Mouse (Mus musculus) layer of hippocampus, adult 18-20 months (tissue): ENCODE measurements around the gene Gm49673. TPM values are rescaled to one million over a fixed set of nuclear protein-coding genes. Genes with fewer than 3 reads are reported as not detected.
"Not testable (repeated sequence)": the region's sequence is repeated elsewhere in the genome, so short reads cannot be mapped to it uniquely, and the experiment has no call there.

Experiments
- DNase-seq, 2 experiments: peaks; one replicate each; pipeline ENCODE4 v3.0.0; 2022; ENCODE audit warnings: low spot score in 2 of 2
- total RNA-seq, 2 experiments: library from RNA; stranded (reverse); gene quantifications; 2 replicates each; pipeline ENCODE4 v1.2.3; 2021

The Gm49673 gene
- total RNA-seq, 2 experiments from 2014 or later, result 0.13 to 0.22 TPM

DNA sequence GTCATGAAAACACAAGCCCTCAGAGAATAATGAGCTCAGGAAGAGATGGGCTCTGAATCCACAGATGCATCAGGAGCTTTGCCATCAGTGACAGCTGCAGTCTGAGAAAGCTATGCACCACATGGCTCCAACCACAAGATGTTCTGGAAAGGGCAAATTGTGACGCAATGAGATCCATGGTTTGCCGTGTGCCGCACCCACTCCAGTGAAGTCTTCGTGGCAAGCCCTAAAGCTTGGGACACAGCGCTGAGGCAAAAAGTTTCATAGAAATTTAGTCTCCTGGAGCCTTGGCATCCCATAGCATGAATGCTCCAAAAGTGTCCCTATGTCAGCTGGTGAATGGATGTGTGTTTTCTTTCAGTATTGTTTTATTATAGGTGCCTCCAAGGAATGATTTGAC is 9.5 kb downstream of the Gm49673 start:
- DNase-seq, result not testable (repeated sequence)

DNA sequence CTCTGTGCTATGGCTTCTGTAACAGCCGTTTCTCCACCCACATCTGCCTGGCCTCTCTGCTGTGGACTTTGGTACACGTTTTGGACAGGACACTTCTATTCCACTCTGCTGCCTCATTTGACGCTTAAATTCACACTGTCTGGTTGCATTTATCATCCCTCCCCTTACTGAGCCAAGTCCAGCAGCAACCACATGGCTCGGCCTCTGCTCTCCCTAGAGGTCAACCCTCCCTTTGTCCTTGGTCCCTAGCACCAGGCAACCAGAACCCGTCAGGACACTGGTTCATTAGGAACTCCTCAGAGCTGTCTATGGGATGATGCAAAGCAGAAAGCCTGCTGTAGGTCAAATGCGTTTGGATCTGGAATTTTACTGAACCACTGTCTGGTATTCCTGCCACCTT is 16.7 kb downstream of the Gm49673 start:
- DNase-seq, result not testable (repeated sequence)

DNA sequence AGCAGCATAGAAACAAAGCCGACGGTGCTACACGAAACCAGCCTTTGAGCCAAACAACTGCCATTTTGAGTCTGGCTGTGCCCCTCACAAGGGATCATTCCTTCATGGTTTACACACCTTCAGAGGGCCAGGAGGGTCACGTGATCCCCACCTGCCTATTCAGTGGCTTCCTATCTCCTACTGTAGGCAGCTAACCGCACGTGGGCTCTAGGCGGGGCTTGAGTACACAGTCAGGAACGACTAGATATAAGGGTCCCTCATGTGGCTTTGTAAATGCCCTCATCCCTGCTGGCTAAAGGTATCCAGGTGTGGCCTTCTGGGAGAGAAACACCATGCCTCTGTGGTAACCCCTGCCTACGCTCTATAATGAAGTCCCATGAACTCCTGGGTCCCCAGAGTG is 18.0 kb downstream of the Gm49673 start:
- not testable (repeated sequence) for DNase-seq

DNA sequence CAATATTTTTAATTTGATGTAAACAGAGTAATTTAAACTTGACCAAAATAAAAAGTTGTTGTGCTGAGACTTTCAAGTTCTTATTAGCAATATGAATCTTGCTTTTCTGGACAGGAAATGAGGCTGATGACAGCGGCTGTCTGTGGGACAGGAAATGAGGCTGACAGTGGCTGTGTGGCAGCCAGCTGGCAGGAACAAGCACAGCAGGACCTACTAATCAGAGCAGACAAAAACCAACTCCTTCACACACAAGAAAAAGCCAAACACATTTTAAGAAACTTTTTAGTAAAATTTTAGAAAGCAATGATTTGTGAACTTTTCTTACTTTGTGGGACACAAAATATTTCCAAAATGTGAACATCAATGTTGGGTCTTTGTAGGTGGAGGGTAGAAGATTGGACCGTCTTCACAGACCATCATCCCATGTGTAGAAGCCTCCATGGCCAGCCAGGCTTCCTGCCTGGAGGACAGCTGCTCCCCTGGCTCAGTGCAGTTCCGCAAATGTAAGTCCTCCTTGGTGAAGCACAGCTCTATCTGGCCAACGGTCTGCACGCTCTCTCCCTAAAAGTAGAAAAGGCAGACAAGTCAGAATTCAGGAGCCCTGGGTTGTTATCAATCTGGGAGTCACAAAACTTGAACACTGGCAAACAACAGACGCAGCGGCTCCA is 19.1 kb downstream of the Gm49673 start:
- DNase-seq, result not testable (repeated sequence)

DNA sequence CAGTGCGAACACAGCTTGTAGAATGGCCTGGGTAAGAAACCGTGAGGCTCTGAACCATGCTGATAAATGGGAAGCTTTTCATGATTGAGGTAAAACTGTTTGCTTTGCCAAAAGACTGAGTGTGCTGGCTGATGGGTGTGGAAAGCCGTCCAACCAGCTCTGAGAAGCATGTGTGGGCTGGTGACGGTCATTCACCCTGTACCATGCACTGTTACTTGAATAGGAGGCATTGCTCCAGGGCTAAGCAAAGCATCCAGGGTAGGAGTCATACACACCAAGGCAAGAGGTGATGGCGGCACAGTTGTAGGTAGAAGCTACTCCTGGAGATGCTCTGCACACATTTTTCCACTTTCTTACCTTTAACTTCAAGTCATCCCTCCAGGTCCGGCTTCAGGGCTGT is 23.0 kb downstream of the Gm49673 start:
- not testable (repeated sequence) for DNase-seq

- not testable (repeated sequence) for DNase-seq
Measured at GRCm38 (mm10) chr17:8122974-8123373, 24.6 kb downstream of the Gm49673 start.

- DNase-seq, result not testable (repeated sequence)
Measured at GRCm38 (mm10) chr17:8116928-8117327, 30.7 kb downstream of the Gm49673 start.

GRCm38 (mm10) chr17:8116378-8116777 is 31.2 kb downstream of the Gm49673 start:
- DNase-seq, result not testable (repeated sequence)

DNA sequence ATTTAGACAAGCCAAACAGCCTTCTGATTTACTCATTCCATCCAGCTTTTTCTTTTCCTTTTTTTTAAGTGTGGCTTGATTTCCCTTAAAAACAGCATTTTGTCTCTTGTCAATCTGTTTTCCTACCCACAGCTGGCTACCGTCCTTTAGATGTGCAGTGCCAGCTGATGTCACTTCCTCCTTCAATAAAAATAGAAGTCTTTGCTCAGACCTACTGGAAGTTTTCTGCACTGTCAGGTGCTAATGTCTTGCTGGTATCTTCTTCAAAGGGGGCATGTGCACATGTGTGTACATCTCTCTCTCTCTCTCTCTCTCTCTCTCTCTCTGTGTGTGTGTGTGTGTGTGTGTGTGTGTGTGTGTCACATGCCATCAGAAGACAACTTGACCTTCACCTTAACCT is 35.4 kb downstream of the Gm49673 start:
- not testable (repeated sequence) for DNase-seq

GRCm38 (mm10) chr17:8101297-8101609 is 46.3 kb downstream of the Gm49673 start:
- not testable (repeated sequence) for DNase-seq

DNA sequence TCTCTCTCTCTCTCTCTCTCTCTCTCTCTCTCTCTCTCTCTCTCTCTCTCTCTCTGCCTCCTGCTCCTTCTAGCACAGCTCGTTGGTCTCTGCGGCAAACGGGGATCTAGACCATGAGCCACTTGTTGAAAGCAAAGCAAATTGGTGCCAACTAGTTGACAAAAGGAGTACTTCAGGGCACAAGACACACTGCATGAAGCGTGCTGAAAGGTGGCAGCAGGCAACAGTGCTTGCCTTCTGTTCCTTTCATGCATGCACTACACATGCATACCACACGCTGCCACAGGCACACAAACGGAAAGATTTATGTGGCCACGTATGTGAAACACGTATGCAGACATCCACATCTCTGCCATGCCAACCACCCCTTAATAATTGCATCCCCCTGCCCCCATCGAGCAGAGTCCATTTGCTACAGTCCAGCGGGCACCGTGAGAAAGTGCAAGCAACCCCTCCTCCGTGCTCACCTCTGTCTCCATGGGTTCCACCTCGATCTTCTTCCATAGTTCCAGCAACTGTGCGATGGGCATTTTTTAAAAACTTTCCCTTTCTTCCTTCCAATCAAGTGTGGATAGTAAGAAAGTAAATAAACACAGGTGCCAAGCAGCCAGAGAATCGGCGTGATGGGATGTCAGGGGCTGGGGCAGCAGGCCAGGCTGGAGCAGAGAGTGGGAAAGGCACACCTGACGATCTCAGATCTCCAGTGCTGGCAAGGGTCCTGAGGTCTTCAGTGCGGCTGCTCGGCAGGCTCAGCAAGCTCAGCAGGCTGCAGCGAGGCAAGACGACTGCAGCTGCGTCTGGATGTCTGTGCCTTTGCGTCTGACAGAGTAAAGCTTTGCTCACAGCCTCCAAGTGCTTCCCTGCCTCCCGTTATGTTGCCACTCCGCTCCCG is 46.9 kb downstream of the Gm49673 start:
- DNase-seq, result not testable (repeated sequence)

- not testable (repeated sequence) for DNase-seq
Measured at GRCm38 (mm10) chr17:8096199-8096598, 51.4 kb downstream of the Gm49673 start.

GRCm38 (mm10) chr17:8095653-8096052 is 51.9 kb downstream of the Gm49673 start:
- not testable (repeated sequence) for DNase-seq

GRCm38 (mm10) chr17:8092537-8093526 is 54.8 kb downstream of the Gm49673 start:
- DNase-seq, result not testable (repeated sequence)

DNA sequence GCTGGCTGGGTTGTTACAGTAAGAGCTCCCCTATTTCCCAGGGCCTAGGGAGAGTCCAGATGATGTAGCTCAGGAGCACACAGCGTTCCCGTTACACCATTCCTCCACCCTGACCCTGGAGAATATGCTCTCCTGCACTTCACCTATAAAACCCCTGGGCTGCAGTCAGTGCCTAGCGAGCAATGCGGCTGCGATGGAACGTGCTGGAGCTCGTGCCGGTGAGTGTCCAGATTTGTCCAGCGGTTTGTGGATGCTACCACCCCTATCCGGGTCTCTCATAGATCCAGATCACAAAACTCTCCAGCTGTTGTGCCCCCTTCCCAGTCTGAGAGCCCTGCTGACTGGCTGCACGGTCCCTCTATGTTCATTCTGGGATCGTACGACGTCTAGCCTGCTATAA is 56.3 kb downstream of the Gm49673 start:
- DNase-seq, result not testable (repeated sequence)

DNA sequence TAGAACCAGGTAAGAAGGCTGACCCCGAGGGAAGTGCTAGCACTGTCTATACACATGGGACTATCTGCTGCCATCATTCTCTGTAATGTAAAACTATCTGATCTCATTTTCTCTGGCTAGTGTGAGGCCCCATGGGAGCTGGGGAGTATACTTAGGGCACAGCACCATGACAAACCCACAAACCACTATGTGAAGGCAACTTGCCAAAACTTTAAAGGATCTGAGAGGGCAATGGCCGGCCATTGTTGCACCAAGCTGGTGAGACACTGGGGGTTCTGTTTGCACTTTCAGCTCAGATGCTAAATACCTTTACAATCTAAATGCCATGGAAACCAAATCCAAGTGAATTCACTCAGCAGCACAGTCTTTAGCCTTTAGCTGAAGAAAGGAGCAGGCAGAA is 77.7 kb downstream of the Gm49673 start:
- DNase-seq, result not testable (repeated sequence)

- DNase-seq, result peak in 1 of 2 experiments; percentile 64
Measured at GRCm38 (mm10) chr17:8056637-8057138, 90.9 kb downstream of the Gm49673 start.

- not testable (repeated sequence) for DNase-seq
Measured at GRCm38 (mm10) chr17:8055919-8056589, 91.5 kb downstream of the Gm49673 start.

GRCm38 (mm10) chr17:8051247-8051646 is 96.3 kb downstream of the Gm49673 start:
- DNase-seq, result peak; percentile 69 to 87

DNA sequence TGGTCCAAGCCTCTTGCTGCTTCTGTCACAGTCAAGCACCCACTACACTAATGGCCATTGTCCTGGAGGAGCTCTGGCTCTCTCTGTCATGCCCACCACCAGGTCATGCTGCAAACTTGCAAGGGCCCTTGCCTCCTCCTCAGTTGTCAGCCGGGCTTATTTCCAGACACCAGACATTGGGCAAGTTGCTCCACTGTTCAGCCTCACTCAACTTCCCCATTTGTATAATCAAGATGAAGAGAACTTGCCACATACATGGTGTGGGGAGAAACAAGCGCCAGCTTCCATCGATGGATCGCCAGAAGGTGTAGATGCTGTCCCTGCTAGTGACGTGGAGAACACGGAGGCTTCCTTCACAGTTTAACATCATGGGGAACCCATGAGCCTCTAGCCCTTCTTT is 97.4 kb downstream of the Gm49673 start:
- DNase-seq, result not testable (repeated sequence)
